8 mouse cellular contexts compared by ENCODE assay signal in the genomic region with DNA sequence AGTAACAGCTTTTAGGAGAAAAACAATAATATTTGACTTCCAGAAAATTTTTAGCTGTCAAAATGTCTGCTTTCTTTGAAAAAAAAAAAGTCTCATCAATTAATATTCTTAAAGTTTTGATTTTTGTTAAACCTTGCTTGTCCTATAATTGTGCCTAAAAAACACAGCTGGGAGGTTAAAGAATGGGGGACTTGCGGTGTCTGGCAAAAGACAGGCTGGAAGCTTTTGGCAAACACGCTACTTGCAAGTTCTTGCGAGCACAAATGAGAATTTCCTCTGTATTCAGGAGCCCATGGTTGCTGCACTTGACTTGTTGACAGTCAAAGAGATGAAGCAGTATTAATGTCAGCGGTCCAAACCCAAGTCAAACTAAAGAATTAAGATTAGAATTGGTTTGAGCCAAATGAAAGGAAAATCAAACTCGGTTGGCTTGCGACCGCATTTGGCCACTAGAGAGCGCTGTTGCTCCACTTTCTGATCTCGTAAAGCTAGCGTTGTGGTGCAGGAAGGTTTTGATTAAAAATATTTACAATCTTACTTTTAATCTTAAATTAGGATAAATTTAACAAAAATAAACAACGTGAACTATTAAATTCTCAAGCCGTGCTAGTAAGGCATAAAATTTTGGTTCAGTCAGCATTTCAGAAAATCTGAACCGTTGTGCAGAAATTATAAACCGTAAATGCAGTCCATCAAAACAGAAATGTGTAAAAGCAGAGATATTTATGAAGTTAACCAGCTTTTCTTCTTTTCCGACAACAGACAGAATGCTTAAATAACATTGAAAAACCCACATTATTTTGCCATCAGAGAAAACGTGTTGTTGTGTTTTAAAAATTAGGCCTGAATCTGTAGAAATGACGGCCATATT. TPM values are rescaled to one million over a fixed set of nuclear protein-coding genes. Genes with fewer than 3 reads are reported as not detected.
A peak's percentile ranks its signal among the peaks of the same experiment; 100 is the strongest.
DNase-seq lines count a peak whose midpoint lies in the region; ATAC-seq lines count a peak whose summit lies in the region.

No protein-coding gene starts in this region.

- H3K9ac ChIP-seq in neural tube, embryonic 14.5 days (replicated peaks; ENCODE audit: low read depth, low read length) = no peak overlapping the region; the same call in 1 of the 2 replicates

- peak overlapping the region; percentile 80 for H3K4me3 ChIP-seq in limb, embryonic 10.5 days
- H3K4me3 ChIP-seq in neural tube, embryonic 14.5 days (ENCODE audit: low read depth, low read length) = peak overlapping the region; percentile 16; the same call in 1 of the 2 replicates

- H3K36me3 ChIP-seq in limb, embryonic 10.5 days = no peaks in the 10 kb centered on the region
- H3K36me3 ChIP-seq in neural tube, embryonic 14.5 days (ENCODE audit: control insufficient read depth, insufficient read depth, low read length) = no peaks in the 10 kb centered on the region

- peaks cover 72% of the 10 kb centered on the region for H3K4me1 ChIP-seq in limb, embryonic 10.5 days
- peaks cover 16% of the 10 kb centered on the region; the same call in 1 of the 2 replicates for H3K4me1 ChIP-seq in neural tube, embryonic 14.5 days (ENCODE audit: control insufficient read depth, insufficient read depth, low read length)

- no peaks in the 10 kb centered on the region for H3K9me3 ChIP-seq in limb, embryonic 10.5 days (replicated peaks)
- H3K9me3 ChIP-seq in neural tube, embryonic 14.5 days (ENCODE audit: control insufficient read depth, low read length) = no peaks in the 10 kb centered on the region

- peaks cover 34% of the 10 kb centered on the region for H3K27me3 ChIP-seq in limb, embryonic 10.5 days (ENCODE audit: low read depth, poor library complexity, severe bottlenecking)
- no peaks in the 10 kb centered on the region for H3K27me3 ChIP-seq in neural tube, embryonic 14.5 days (ENCODE audit: control insufficient read depth, insufficient read depth, low read length)

- 9% methylated on average over 17 of the region's 17 CpGs for WGBS in limb, embryonic 10.5 days
- WGBS in neural tube, embryonic 14.5 days = 11% methylated on average over 17 of the region's 17 CpGs

- no peak for ATAC-seq in neural tube, embryonic 14.5 days (ENCODE audit: low read depth)

- peak overlapping the region; percentile 75 for H3K4me2 ChIP-seq in neural tube, embryonic 14.5 days (ENCODE audit: low read depth, low read length)

- H3K27ac ChIP-seq in limb, embryonic 10.5 days = peak overlapping the region; percentile 99
- H3K27ac ChIP-seq in neural tube, embryonic 14.5 days (ENCODE audit: low read depth, low read length) = peak overlapping the region; percentile 48; the same call in 1 of the 2 replicates

- peak; percentile 74 for DNase-seq in layer of hippocampus, adult 11-12 months (ENCODE audit: low spot score)
- no peak for DNase-seq in layer of hippocampus, adult 9-11 months
- DNase-seq in MN1 (ENCODE audit: low spot score) = peak; percentile 65
- DNase-seq in cerebellum, postnatal 25 days = peak; percentile 76 to 85
- DNase-seq in kidney, adult 18-20 months = peak; percentile 90
- DNase-seq in limb, embryonic 10.5 days (ENCODE audit: low spot score) = peak; percentile 91
- DNase-seq in urinary bladder, postnatal 25 days (ENCODE audit: low spot score) = peak; percentile 81

RNA-seq across cellular contexts. Expression of gene Hoxd8, which starts 2.2 kb away (rescaled TPM):
- polyA plus RNA-seq in limb, embryonic 10.5 days (2016; fragmentation: Nextera tagmentation; extraction: Ambion mirVana) = 11.6 and 17.4 TPM in 2 replicates
- 19.9 and 23.6 TPM in 2 replicates for polyA plus RNA-seq in neural tube, embryonic 14.5 days (2014; fragmentation: Nextera tagmentation; extraction: Ambion mirVana)

RNA-seq across cellular contexts. Expression of gene Hoxd9, which starts 4.7 kb away (rescaled TPM):
- 38.0 and 52.3 TPM in 2 replicates for polyA plus RNA-seq in limb, embryonic 10.5 days (2016; fragmentation: Nextera tagmentation; extraction: Ambion mirVana)
- polyA plus RNA-seq in neural tube, embryonic 14.5 days (2014; fragmentation: Nextera tagmentation; extraction: Ambion mirVana) = 20.9 and 37.4 TPM in 2 replicates

RNA-seq across cellular contexts. Expression of gene Hoxd3, which starts 9.5 kb away (rescaled TPM):
- polyA plus RNA-seq in limb, embryonic 10.5 days (2016; fragmentation: Nextera tagmentation; extraction: Ambion mirVana) = 1.4 and 3.0 TPM in 2 replicates
- polyA plus RNA-seq in neural tube, embryonic 14.5 days (2014; fragmentation: Nextera tagmentation; extraction: Ambion mirVana) = 13.5 and 13.9 TPM in 2 replicates

RNA-seq across cellular contexts. Expression of gene Hoxd4, which starts 9.5 kb away (rescaled TPM):
- 1.2 and 2.3 TPM in 2 replicates for polyA plus RNA-seq in limb, embryonic 10.5 days (2016; fragmentation: Nextera tagmentation; extraction: Ambion mirVana)
- polyA plus RNA-seq in neural tube, embryonic 14.5 days (2014; fragmentation: Nextera tagmentation; extraction: Ambion mirVana) = 4.7 and 5.5 TPM in 2 replicates

RNA-seq across cellular contexts. Expression of gene Hoxd10, which starts 10.5 kb away (rescaled TPM):
- polyA plus RNA-seq in limb, embryonic 10.5 days (2016; fragmentation: Nextera tagmentation; extraction: Ambion mirVana) = 51.1 and 68.0 TPM in 2 replicates
- polyA plus RNA-seq in neural tube, embryonic 14.5 days (2014; fragmentation: Nextera tagmentation; extraction: Ambion mirVana) = 55.4 and 90.2 TPM in 2 replicates
